ENCODE assay signal across 11 mouse cellular contexts in genomic region chr16:35055861-35056260, GRCm38 (mm10). TPM values are rescaled to one million over a fixed set of nuclear protein-coding genes. Genes with fewer than 3 reads are reported as not detected.
DNase-seq lines count a peak whose midpoint lies in the region; ATAC-seq lines count a peak whose summit lies in the region.
"Had no signal": no experiment of that assay in that cellular context is flagged by ENCODE, and none has a peak within 500 bp of the region (broad histone marks: within the 10 kb centered on the region; RNA-seq: fewer than 3 reads in every experiment).

No protein-coding gene starts in this region.

- 0 out of 2 replicates have a peak, but pooled peaks have one; percentile 21 for ATAC-seq in hindbrain, embryonic 13.5 days (ENCODE audit: low FRiP score)
- ATAC-seq in hindbrain, embryonic 11.5 days (ENCODE audit: low FRiP score), result no peak
- peak; percentile 55; the same call in 1 of the 2 replicates for ATAC-seq in midbrain, embryonic 15.5 days (replicated peaks)
- peak; percentile 50 for ATAC-seq in liver, embryonic 15.5 days (ENCODE audit: insufficient read depth)

- no peak overlapping the region for H3K27ac ChIP-seq in hindbrain, embryonic 13.5 days
- no peak overlapping the region for H3K27ac ChIP-seq in hindbrain, embryonic 11.5 days (ENCODE audit: low read depth, low read length)
- no peak overlapping the region for H3K27ac ChIP-seq in midbrain, embryonic 15.5 days
- H3K27ac ChIP-seq in midbrain, embryonic 10.5 days (replicated peaks), result no peak overlapping the region
- H3K27ac ChIP-seq in liver, embryonic 15.5 days (replicated peaks), result peak overlapping the region; percentile 69
- H3K27ac ChIP-seq: hindbrain, embryonic 15.5 days had no signal

- H3K4me1 ChIP-seq in hindbrain, embryonic 13.5 days (replicated peaks), result peaks cover 11% of the 10 kb centered on the region
- H3K4me1 ChIP-seq in hindbrain, embryonic 11.5 days (replicated peaks; ENCODE audit: control insufficient read depth, insufficient read depth, low read length), result no peaks in the 10 kb centered on the region
- H3K4me1 ChIP-seq in midbrain, embryonic 15.5 days, result peaks cover 5% of the 10 kb centered on the region
- H3K4me1 ChIP-seq in midbrain, embryonic 10.5 days, result peaks cover 4% of the 10 kb centered on the region; the same call in 1 of the 2 replicates
- H3K4me1 ChIP-seq in liver, embryonic 15.5 days (replicated peaks), result peaks cover 51% of the 10 kb centered on the region

- no peaks in the 10 kb centered on the region for H3K9me3 ChIP-seq in hindbrain, embryonic 13.5 days
- no peaks in the 10 kb centered on the region for H3K9me3 ChIP-seq in hindbrain, embryonic 11.5 days (ENCODE audit: control insufficient read depth, low read length)
- H3K9me3 ChIP-seq in midbrain, embryonic 15.5 days, result no peaks in the 10 kb centered on the region
- H3K9me3 ChIP-seq in midbrain, embryonic 10.5 days (replicated peaks), result no peaks in the 10 kb centered on the region
- H3K9me3 ChIP-seq in liver, embryonic 15.5 days (replicated peaks), result no peaks in the 10 kb centered on the region
- H3K9me3 ChIP-seq: G1E; hindbrain, embryonic 15.5 days had no signal

- H3K9ac ChIP-seq in hindbrain, embryonic 13.5 days, result peak overlapping the region; percentile 36; the same call in 1 of the 2 replicates
- H3K9ac ChIP-seq in hindbrain, embryonic 11.5 days (ENCODE audit: low read depth, low read length), result no peak overlapping the region
- H3K9ac ChIP-seq in midbrain, embryonic 15.5 days, result no peak overlapping the region
- no peak overlapping the region for H3K9ac ChIP-seq in liver, embryonic 15.5 days
- H3K9ac ChIP-seq: hindbrain, embryonic 15.5 days had no signal

- no peak overlapping the region for H3K4me3 ChIP-seq in hindbrain, embryonic 13.5 days
- H3K4me3 ChIP-seq in hindbrain, embryonic 11.5 days (ENCODE audit: low read depth, low read length), result no peak overlapping the region
- no peak overlapping the region for H3K4me3 ChIP-seq in midbrain, embryonic 15.5 days
- H3K4me3 ChIP-seq in midbrain, embryonic 10.5 days, result no peak overlapping the region
- H3K4me3 ChIP-seq in liver, embryonic 15.5 days (replicated peaks), result no peak overlapping the region
- H3K4me3 ChIP-seq: hindbrain, embryonic 15.5 days had no signal

- no peak for DNase-seq in hindbrain, embryonic 11.5 days (ENCODE audit: low spot score)
- DNase-seq in midbrain, embryonic 10.5 days (ENCODE audit: low spot score), result no peak
- no peak for DNase-seq in thymus, postnatal 10 days (ENCODE audit: low spot score in 2 of 2)
- DNase-seq in ovary, postnatal 10 days (ENCODE audit: low spot score), result no peak
- DNase-seq: adrenal gland, adult 8-10 months; kidney, adult 18-20 months had no signal

- peaks cover 6% of the 10 kb centered on the region; the same call in 1 of the 2 replicates for H3K36me3 ChIP-seq in hindbrain, embryonic 13.5 days
- no peaks in the 10 kb centered on the region for H3K36me3 ChIP-seq in hindbrain, embryonic 11.5 days (ENCODE audit: control insufficient read depth, insufficient read depth, low read length)
- H3K36me3 ChIP-seq in midbrain, embryonic 15.5 days (replicated peaks), result no peaks in the 10 kb centered on the region
- H3K36me3 ChIP-seq in midbrain, embryonic 10.5 days, result peaks cover 14% of the 10 kb centered on the region
- H3K36me3 ChIP-seq in liver, embryonic 15.5 days (replicated peaks), result no peaks in the 10 kb centered on the region
- H3K36me3 ChIP-seq: hindbrain, embryonic 15.5 days had no signal

- H3K4me2 ChIP-seq in hindbrain, embryonic 13.5 days, result no peak overlapping the region
- no peak overlapping the region for H3K4me2 ChIP-seq in hindbrain, embryonic 11.5 days (replicated peaks; ENCODE audit: low read depth, low read length)
- no peak overlapping the region for H3K4me2 ChIP-seq in midbrain, embryonic 15.5 days
- H3K4me2 ChIP-seq in liver, embryonic 15.5 days, result no peak overlapping the region
- H3K4me2 ChIP-seq: hindbrain, embryonic 15.5 days had no signal

- 79% methylated on average over 1 of the region's 1 CpGs for WGBS in hindbrain, embryonic 13.5 days
- WGBS in hindbrain, embryonic 11.5 days, result 97% methylated on average over 1 of the region's 1 CpGs
- 84% methylated on average over 1 of the region's 1 CpGs for WGBS in midbrain, embryonic 15.5 days
- WGBS in midbrain, embryonic 10.5 days, result 96% methylated on average over 1 of the region's 1 CpGs
- WGBS in liver, embryonic 15.5 days (ENCODE audit: insufficient replicate concordance), result 67% methylated on average over 1 of the region's 1 CpGs

- 0 out of 2 replicates have a peak, but pooled peaks cover 2% of the 10 kb centered on the region for H3K27me3 ChIP-seq in hindbrain, embryonic 13.5 days
- no peaks in the 10 kb centered on the region for H3K27me3 ChIP-seq in hindbrain, embryonic 11.5 days (ENCODE audit: control insufficient read depth, insufficient read depth, low read length)
- no peaks in the 10 kb centered on the region for H3K27me3 ChIP-seq in midbrain, embryonic 15.5 days (replicated peaks)
- H3K27me3 ChIP-seq in midbrain, embryonic 10.5 days (ENCODE audit: low read depth, poor library complexity, severe bottlenecking), result peaks cover 8% of the 10 kb centered on the region
- H3K27me3 ChIP-seq in liver, embryonic 15.5 days, result no peaks in the 10 kb centered on the region
- H3K27me3 ChIP-seq: hindbrain, embryonic 15.5 days had no signal

RNA-seq across cellular contexts. Expression of gene Hacd2, which starts 33.6 kb away (rescaled TPM):
- 39.2 and 42.5 TPM in 2 replicates for polyA plus RNA-seq in hindbrain, embryonic 13.5 days (2015; fragmentation: Nextera tagmentation; extraction: Ambion mirVana)
- 27.7 and 31.7 TPM in 2 replicates for polyA plus RNA-seq in hindbrain, embryonic 11.5 days (2014; fragmentation: Nextera tagmentation; extraction: Ambion mirVana)
- 42.6 and 50.6 TPM in 2 replicates for polyA plus RNA-seq in midbrain, embryonic 15.5 days (2015; fragmentation: Nextera tagmentation; extraction: Ambion mirVana)
- 70.4 and 79.0 TPM in 2 replicates for polyA plus RNA-seq in midbrain, embryonic 10.5 days (2016; fragmentation: Nextera tagmentation; extraction: Ambion mirVana)
- 105 and 116 TPM in 2 replicates for polyA plus RNA-seq in liver, embryonic 15.5 days (2015; fragmentation: Nextera tagmentation; extraction: Ambion mirVana)
